Mouse (Mus musculus): ENCODE data around the gene Cyp2j7.
"Not testable (repeated sequence)": the region's sequence is repeated elsewhere in the genome, so short reads cannot be mapped to it uniquely, and the experiment has no call there.

Gene Cyp2j7

DNA sequence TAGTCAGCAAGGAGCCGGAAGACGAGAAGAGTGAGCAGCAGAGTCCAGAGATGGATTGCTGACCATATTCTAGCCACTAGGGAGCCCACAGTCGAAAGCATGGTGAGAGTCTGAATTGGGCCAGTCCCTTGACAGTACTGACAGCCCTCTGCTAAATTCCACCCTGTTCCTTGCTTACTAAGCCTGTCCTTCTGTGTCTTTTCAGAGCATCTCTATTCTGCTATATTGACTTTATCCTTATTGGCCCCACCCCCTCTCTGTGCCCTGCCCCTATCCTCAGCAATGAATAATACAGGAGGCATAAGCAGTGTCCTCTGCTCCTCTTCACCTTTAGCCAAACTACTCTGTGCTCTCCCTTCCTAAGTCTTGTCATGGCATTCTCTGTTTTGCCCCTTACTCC lies at the start of gene Cyp2j7:
Gene Cyp2j7 (minus strand): TSS at position 101 of the 400 bp plus-strand sequence.
- Histone ChIP-seq H3K4me1 (replicated peaks; ENCODE audit: low read depth, low read length) (no peaks in the 10 kb centered on the region), H3K9me3 (ENCODE audit: low read length) (no peaks in the 10 kb centered on the region), H3K4me3 (replicated peaks; ENCODE audit: low read length) (no peak within 1 kb of the TSS), H3K27me3 (ENCODE audit: insufficient read depth, low read length) (no peaks in the 10 kb centered on the region), H3K36me3 (ENCODE audit: insufficient read depth, low read length) (no peaks in the 10 kb centered on the region)
- TF ChIP-seq CTCF (conservative IDR thresholded peaks at IDR 0.05; ENCODE audit: low read length): no peak
- no peak for TF ChIP-seq POU5F1 (IDR thresholded peaks at IDR 0.05; ENCODE audit: borderline replicate concordance, low read length)
- TF ChIP-seq NANOG (IDR thresholded peaks at IDR 0.05; ENCODE audit: borderline replicate concordance, low read length): no peak

DNA sequence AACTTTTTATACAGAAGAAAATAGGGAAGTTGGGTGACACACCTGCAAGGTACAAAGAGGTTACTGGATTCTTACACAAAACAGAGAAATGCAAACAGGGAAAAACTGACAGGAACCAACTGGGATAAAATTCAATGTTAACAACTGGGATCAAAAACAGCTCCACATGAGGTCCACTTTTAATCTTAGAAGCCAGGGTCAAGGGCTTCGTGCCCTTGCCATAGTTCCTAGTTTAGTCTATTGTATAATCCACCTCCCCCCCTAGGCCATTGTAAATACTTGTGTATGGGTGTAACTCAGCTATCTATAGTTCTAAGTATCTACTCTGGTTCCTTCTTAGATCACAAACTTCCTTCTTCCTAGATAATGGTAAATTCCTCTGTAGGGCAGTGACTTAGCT lies 40.4 kb upstream of the Cyp2j7 start:
- H3K4me3 ChIP-seq (replicated peaks; ENCODE audit: low read length); H3K27me3 ChIP-seq (ENCODE audit: insufficient read depth, low read length); H3K36me3 ChIP-seq (ENCODE audit: insufficient read depth, low read length); H3K4me1 ChIP-seq (replicated peaks; ENCODE audit: low read depth, low read length): not testable (repeated sequence)
- peaks cover 46% of the 10 kb centered on the region for H3K9me3 ChIP-seq (ENCODE audit: low read length)

DNA sequence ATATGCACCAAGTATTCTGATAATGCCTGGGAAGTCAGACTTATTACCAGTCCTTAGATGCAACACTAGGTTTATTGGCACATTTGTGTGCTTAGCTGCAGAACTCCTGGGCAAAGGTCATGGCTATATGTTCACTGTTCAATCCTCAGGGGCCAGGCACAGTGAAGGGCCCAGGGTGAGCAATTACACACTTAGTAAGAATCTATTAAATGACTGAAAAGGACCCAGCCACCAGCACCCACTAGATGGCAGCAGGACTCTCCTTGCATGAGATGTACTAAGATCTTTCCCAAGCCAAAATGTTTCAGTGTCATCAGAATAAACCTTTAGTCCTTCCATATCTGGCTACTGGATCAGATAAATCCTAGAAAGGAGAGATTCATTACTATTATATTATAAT lies 37.4 kb upstream of the Cyp2j7 start:
- no peak for TF ChIP-seq NANOG (IDR thresholded peaks at IDR 0.05; ENCODE audit: borderline replicate concordance, low read length)
- peak; percentile 44 for TF ChIP-seq CTCF (conservative IDR thresholded peaks at IDR 0.05; ENCODE audit: low read length)
- no peak for TF ChIP-seq POU5F1 (IDR thresholded peaks at IDR 0.05; ENCODE audit: borderline replicate concordance, low read length)

DNA sequence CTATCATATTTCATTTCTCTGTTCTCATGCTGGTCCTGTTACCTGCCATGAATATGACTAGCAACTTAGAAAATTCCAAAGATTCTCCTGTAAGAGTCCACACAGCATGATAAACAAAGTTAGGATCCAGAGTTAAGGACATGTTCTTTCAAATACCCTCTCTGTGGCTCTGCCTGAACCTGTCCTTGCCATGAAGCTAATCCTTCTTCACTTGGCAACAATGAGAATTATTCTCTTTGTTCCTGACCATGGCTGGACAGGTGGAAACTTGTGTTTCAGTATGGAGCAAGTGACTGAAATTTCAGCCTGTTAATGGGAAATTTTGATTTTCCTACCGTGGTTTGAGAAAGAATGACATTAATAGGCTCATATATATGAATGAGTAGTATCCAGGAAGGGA lies 39.8 kb downstream of the Cyp2j7 start:
- H3K36me3 ChIP-seq (ENCODE audit: insufficient read depth, low read length): no peaks in the 10 kb centered on the region
- no peak for TF ChIP-seq NANOG (IDR thresholded peaks at IDR 0.05; ENCODE audit: borderline replicate concordance, low read length)
- TF ChIP-seq CTCF (conservative IDR thresholded peaks at IDR 0.05; ENCODE audit: low read length): no peak
- TF ChIP-seq POU5F1 (IDR thresholded peaks at IDR 0.05; ENCODE audit: borderline replicate concordance, low read length): no peak

More for the DNA sequence above, 37.4 kb upstream of the Cyp2j7 start:
- Histone ChIP-seq H3K9me3 (ENCODE audit: low read length) (peaks cover 17% of the 10 kb centered on the region), H3K4me1 (replicated peaks; ENCODE audit: low read depth, low read length) (no peaks in the 10 kb centered on the region), H3K36me3 (ENCODE audit: insufficient read depth, low read length) (no peaks in the 10 kb centered on the region), H3K27me3 (ENCODE audit: insufficient read depth, low read length) (no peaks in the 10 kb centered on the region), H3K4me3 (replicated peaks; ENCODE audit: low read length) (no peak overlapping the region)

DNA sequence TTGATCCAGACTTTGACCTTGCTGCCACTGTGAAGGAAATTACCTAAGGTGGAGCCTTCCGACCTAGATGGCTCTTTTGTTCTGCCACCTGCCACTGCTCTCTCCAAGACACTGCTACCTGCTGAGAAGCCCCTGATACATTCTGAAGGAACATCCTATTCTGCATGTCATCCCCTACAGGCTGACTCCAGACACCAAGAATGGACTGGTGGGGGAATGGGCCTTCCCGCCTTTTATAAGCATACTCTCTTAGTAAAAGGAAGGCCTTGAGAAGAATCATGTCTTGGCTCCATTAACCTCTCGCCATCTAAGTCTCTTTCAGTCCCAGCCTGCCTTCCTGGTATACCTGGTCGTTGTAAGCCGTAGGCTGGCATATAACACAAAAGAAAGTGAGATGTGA lies 47.1 kb downstream of the Cyp2j7 start:
- not testable (repeated sequence) for H3K4me3 ChIP-seq (replicated peaks; ENCODE audit: low read length); H3K4me1 ChIP-seq (replicated peaks; ENCODE audit: low read depth, low read length); H3K36me3 ChIP-seq (ENCODE audit: insufficient read depth, low read length); H3K27me3 ChIP-seq (ENCODE audit: insufficient read depth, low read length)
- H3K9me3 ChIP-seq (ENCODE audit: low read length): peaks cover 74% of the 10 kb centered on the region
- TF ChIP-seq NANOG (IDR thresholded peaks at IDR 0.05; ENCODE audit: borderline replicate concordance, low read length): 0 out of 2 replicates have a peak, but pooled peaks have one; percentile 8

More for the DNA sequence above, 39.8 kb downstream of the Cyp2j7 start:
- no peaks in the 10 kb centered on the region for H3K27me3 ChIP-seq (ENCODE audit: insufficient read depth, low read length)
- H3K4me3 ChIP-seq (replicated peaks; ENCODE audit: low read length): no peak overlapping the region
- no peaks in the 10 kb centered on the region for H3K4me1 ChIP-seq (replicated peaks; ENCODE audit: low read depth, low read length)
- H3K9me3 ChIP-seq (ENCODE audit: low read length): peaks cover 14% of the 10 kb centered on the region

DNA sequence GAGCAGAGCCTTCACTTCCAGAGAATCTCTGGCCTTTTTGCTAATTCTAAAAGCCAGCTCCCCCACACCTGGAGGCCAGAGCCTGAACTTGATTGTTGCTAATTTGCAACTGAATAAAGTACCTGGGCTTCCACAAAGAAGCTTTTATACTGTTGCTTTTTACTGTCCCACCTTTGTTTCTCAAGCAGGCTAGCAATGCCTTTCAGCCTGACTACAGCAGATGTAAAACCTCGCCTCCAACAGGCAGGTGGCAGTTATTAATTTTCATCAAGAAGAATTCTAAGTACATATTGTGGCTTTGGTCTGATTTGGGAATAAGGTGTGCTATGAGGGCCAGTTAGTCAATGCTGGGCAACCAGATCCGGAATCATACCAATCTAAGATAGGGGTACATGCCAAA lies 47.8 kb downstream of the Cyp2j7 start:
- H3K4me3 ChIP-seq (replicated peaks; ENCODE audit: low read length); H3K27me3 ChIP-seq (ENCODE audit: insufficient read depth, low read length); H3K4me1 ChIP-seq (replicated peaks; ENCODE audit: low read depth, low read length); H3K36me3 ChIP-seq (ENCODE audit: insufficient read depth, low read length): not testable (repeated sequence)
- peaks cover 79% of the 10 kb centered on the region for H3K9me3 ChIP-seq (ENCODE audit: low read length)
- peak; percentile 38; the same call in 1 of the 2 replicates for TF ChIP-seq NANOG (IDR thresholded peaks at IDR 0.05; ENCODE audit: borderline replicate concordance, low read length)

DNA sequence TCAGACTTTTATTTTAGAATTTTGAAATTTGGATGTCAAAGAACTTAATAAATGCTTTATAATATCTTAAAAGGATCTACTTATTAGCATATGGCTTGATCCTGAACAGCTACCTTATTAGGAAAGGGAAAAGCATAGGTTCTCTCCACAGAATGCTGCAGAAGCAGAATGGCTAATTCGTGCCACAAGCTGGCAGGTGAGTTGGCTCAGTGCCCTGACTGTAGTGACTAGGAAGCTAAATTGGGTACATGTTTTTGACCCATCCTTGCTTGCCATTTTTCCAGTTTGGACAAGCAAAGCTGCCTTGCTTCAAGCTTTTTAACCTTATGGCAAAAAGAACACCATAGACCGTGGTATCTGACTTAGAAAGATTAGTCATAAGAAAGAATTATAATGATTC lies 48.3 kb downstream of the Cyp2j7 start:
- H3K27me3 ChIP-seq (ENCODE audit: insufficient read depth, low read length); H3K4me3 ChIP-seq (replicated peaks; ENCODE audit: low read length): not testable (repeated sequence)

DNA sequence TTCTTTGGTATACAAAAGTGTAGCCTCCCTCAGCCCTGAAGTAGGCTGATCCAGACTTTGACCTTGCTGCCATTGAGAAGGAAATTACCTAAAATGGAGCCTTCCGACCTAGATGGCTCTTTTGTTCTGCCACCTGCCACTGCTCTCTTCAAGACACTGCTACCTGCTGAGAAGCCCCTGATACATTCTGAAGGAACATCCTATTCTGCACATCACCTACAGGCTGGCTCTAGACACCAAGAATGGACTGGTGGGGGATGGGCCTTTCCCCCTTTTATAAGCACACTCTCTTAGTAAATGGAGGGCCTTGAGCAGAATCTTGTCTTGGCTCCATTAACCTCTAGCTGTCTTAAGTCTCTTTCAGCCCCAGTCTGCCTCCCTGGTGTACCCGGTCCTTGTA lies 51.7 kb downstream of the Cyp2j7 start:
- H3K4me3 ChIP-seq (replicated peaks; ENCODE audit: low read length); H3K36me3 ChIP-seq (ENCODE audit: insufficient read depth, low read length); H3K4me1 ChIP-seq (replicated peaks; ENCODE audit: low read depth, low read length); H3K27me3 ChIP-seq (ENCODE audit: insufficient read depth, low read length): not testable (repeated sequence)
- H3K9me3 ChIP-seq (ENCODE audit: low read length): peaks cover 53% of the 10 kb centered on the region
- peak; percentile 43; the same call in 1 of the 2 replicates for TF ChIP-seq NANOG (IDR thresholded peaks at IDR 0.05; ENCODE audit: borderline replicate concordance, low read length)

More for the DNA sequence above, 48.3 kb downstream of the Cyp2j7 start:
- not testable (repeated sequence) for H3K4me1 ChIP-seq (replicated peaks; ENCODE audit: low read depth, low read length); H3K36me3 ChIP-seq (ENCODE audit: insufficient read depth, low read length)
- peaks cover 77% of the 10 kb centered on the region for H3K9me3 ChIP-seq (ENCODE audit: low read length)

DNA sequence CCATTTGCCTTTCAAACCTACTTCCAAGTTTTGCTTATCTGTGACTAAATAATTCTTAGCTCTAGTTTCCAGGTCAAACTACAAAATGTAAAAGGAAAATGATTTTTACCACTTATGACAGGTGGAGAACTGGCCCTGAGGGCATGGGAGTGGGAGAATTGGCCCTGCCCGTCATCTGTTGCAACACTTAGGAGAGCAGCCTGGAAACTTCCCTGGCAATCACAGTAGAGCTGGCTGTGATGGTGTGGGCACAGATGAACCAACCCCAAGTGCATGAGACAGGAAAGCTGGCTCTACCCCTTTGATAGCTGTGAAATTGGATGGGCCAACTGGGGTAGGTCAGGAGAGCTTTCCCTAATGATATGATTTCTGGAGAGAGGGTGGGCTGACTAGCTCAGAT lies 73.6 kb downstream of the Cyp2j7 start:
- H3K27me3 ChIP-seq (ENCODE audit: insufficient read depth, low read length): no peaks in the 10 kb centered on the region
- no peaks in the 10 kb centered on the region for H3K4me1 ChIP-seq (replicated peaks; ENCODE audit: low read depth, low read length)
- H3K36me3 ChIP-seq (ENCODE audit: insufficient read depth, low read length): no peaks in the 10 kb centered on the region
- peaks cover 31% of the 10 kb centered on the region for H3K9me3 ChIP-seq (ENCODE audit: low read length)
- TF ChIP-seq POU5F1 (IDR thresholded peaks at IDR 0.05; ENCODE audit: borderline replicate concordance, low read length) (no peak), CTCF (conservative IDR thresholded peaks at IDR 0.05; ENCODE audit: low read length) (no peak), NANOG (IDR thresholded peaks at IDR 0.05; ENCODE audit: borderline replicate concordance, low read length) (no peak)
- H3K4me3 ChIP-seq (replicated peaks; ENCODE audit: low read length): no peak overlapping the region

DNA sequence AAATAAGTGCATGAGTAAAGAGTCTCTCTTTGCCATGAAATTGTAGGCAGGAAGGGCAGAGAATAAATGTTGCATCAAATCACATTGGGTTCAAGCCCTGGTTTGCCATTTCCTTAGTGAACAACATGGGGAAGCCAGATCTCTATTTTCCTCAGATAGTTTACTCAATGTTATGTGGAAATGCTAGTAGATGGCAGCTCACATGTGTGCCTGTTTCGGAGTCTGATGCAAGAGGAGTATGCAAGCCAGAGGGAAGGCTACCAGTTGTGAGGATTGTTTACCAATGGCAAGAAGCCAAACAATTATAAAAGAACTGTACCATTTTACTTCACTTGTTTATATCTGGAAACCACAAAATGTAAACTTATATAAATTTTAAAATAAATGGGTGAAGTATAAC lies 74.9 kb downstream of the Cyp2j7 start:
- TF ChIP-seq POU5F1 (IDR thresholded peaks at IDR 0.05; ENCODE audit: borderline replicate concordance, low read length) (no peak), CTCF (conservative IDR thresholded peaks at IDR 0.05; ENCODE audit: low read length) (no peak), NANOG (IDR thresholded peaks at IDR 0.05; ENCODE audit: borderline replicate concordance, low read length) (no peak)
- peaks cover 43% of the 10 kb centered on the region for H3K9me3 ChIP-seq (ENCODE audit: low read length)
- no peaks in the 10 kb centered on the region for H3K27me3 ChIP-seq (ENCODE audit: insufficient read depth, low read length)
- H3K4me1 ChIP-seq (replicated peaks; ENCODE audit: low read depth, low read length): no peaks in the 10 kb centered on the region
- H3K36me3 ChIP-seq (ENCODE audit: insufficient read depth, low read length): no peaks in the 10 kb centered on the region
- no peak overlapping the region for H3K4me3 ChIP-seq (replicated peaks; ENCODE audit: low read length)
